Mouse (Mus musculus) heart, adult 2 months (tissue): Measurements from ENCODE around the gene Tex264.

Source experiments
- CTCF ChIP-seq: fragments of 200-600 bp; IDR thresholded peaks from 2 replicates; pipeline ENCODE4 v1.8.1; 2022; ENCODE audit warnings: antibody characterized with exemption, mild to moderate bottlenecking, moderate library complexity
- POLR2A ChIP-seq: fragments of 200-500 bp; IDR thresholded peaks from 2 replicates; pipeline ENCODE4 v1.6.1; 2011; ENCODE audit warnings: mild to moderate bottlenecking, low read depth, low read length, control low read depth; ENCODE audit not compliant: insufficient read depth

DNA sequence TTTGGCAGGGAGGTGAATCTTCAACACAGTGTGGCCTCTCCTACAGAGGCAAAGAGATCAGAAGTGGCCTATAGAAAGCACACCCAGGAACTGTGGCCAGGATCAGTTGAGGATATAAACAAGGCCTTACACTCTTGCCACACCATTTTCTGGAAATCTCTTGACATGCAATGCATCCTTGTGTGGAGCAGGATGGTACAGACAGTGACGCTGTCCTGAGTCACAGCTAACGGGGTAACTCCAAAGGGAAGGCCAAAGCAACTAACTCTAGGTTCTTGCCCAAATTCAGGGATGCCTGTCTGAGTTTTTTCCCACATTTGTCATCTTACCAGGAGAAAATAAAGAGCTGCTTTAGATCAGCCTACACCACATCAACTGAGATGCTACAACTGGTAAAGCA, 26.7 kb upstream of the Tex264 start:
- TF ChIP-seq CTCF (no peak), POLR2A (no peak)
